Mouse (Mus musculus) intestine, embryonic 16.5 days (tissue): Measurements from ENCODE around the gene Herc6. TPM values are rescaled to one million over a fixed set of nuclear protein-coding genes. Genes with fewer than 3 reads are reported as not detected.

Source experiments
- ATAC-seq: fragments of 200-750 bp; cut with Nextera tagmentation; 2 replicates; pipeline ENCODE4 v1.8.0; 2017; ENCODE audit warnings: moderate TSS enrichment, moderate library complexity
- H3K27ac ChIP-seq: fragments of 300-500 bp; sonication (generic); 2 replicates; pipeline ENCODE4 v1.5.1; 2014; ENCODE audit warnings: mild to moderate bottlenecking, low read length
- H3K27me3 ChIP-seq: fragments of 300-500 bp; sonication (generic); replicated peaks from 2 replicates; pipeline ENCODE4 v1.6.1; 2014; ENCODE audit warnings: low read length, control low read depth, mixed read lengths; ENCODE audit not compliant: control insufficient read depth, insufficient read depth
- H3K36me3 ChIP-seq: fragments of 300-500 bp; sonication (generic); 2 replicates; pipeline ENCODE4 v1.6.1; 2014; ENCODE audit warnings: low read length, control low read depth; ENCODE audit not compliant: control insufficient read depth, insufficient read depth
- H3K4me1 ChIP-seq: fragments of 300-500 bp; sonication (generic); 2 replicates; pipeline ENCODE4 v1.6.1; 2014; ENCODE audit warnings: low read length, control low read depth, mixed read lengths; ENCODE audit not compliant: control insufficient read depth, insufficient read depth
- H3K4me2 ChIP-seq: fragments of 300-500 bp; sonication (generic); 2 replicates; pipeline ENCODE4 v1.6.1; 2014; ENCODE audit warnings: low read depth, low read length, control low read depth
- H3K4me3 ChIP-seq: fragments of 300-500 bp; sonication (generic); 2 replicates; pipeline ENCODE4 v1.5.1; 2014; ENCODE audit warnings: mild to moderate bottlenecking, low read length
- H3K9ac ChIP-seq: fragments of 300-500 bp; sonication (generic); 2 replicates; pipeline ENCODE4 v1.6.1; 2014; ENCODE audit warnings: low read depth, low read length
- H3K9me3 ChIP-seq: fragments of 300-500 bp; sonication (generic); 2 replicates; pipeline ENCODE4 v1.6.1; 2016; ENCODE audit warnings: low read length, control low read depth; ENCODE audit not compliant: control insufficient read depth
- WGBS: fragments of 180-500 bp; shearing (Covaris S2); extraction: QIAGEN DNeasy Blood & Tissue Kit; methylation state at CpG from one replicate; pipeline ENCODE4 v1.1.7; 2014; 5-methylcytosine and 5-hydroxymethylcytosine counted together
- polyA plus RNA-seq: library from polyadenylated mRNA; unstranded; fragments of >200 nt; fragmentation: Nextera tagmentation; extraction: Ambion mirVana; gene quantifications from 2 replicates; pipeline ENCODE4 v1.2.1, GENCODE M21; 2015

The Herc6 gene
- 1.2 and 2.0 TPM in 2 replicates for polyA plus RNA-seq

- ATAC-seq, result peak; percentile 94
- no peaks in the 10 kb centered on the region for H3K9me3 ChIP-seq
- no peaks in the 10 kb centered on the region for H3K27me3 ChIP-seq
- no peaks in the 10 kb centered on the region for H3K4me1 ChIP-seq
- H3K4me3 ChIP-seq, result peak within 1 kb of the TSS; percentile 73
- no peaks in the 10 kb centered on the region for H3K36me3 ChIP-seq
- peak within 1 kb of the TSS; percentile 90 for H3K4me2 ChIP-seq
- peak within 1 kb of the TSS; percentile 87 for H3K27ac ChIP-seq
- H3K9ac ChIP-seq, result peak within 1 kb of the TSS; percentile 73
- WGBS, result 2% methylated on average over 16 of the region's 16 CpGs
Measured at GRCm38 (mm10) chr6:57580881-57581548, at the start of gene Herc6. Gene Herc6, plus strand, starts transcription at chr6:57581000.

GRCm38 (mm10) chr6:57531011-57531410 is 49.8 kb upstream of the Herc6 start:
- 61% methylated on average over 4 of the region's 4 CpGs for WGBS
- H3K4me1 ChIP-seq, result peaks cover 18% of the 10 kb centered on the region
- H3K27me3 ChIP-seq, result no peaks in the 10 kb centered on the region

GRCm38 (mm10) chr6:57531441-57531840 is 49.4 kb upstream of the Herc6 start:
- H3K4me2 ChIP-seq, result no peak overlapping the region
- no peaks in the 10 kb centered on the region for H3K36me3 ChIP-seq
- H3K9ac ChIP-seq, result no peak overlapping the region
- H3K4me3 ChIP-seq, result no peak overlapping the region
- H3K27me3 ChIP-seq, result no peaks in the 10 kb centered on the region
- WGBS, result 71% methylated on average over 1 of the region's 1 CpGs
- H3K27ac ChIP-seq, result no peak overlapping the region
- no peaks in the 10 kb centered on the region for H3K9me3 ChIP-seq
- ATAC-seq, result no peak
- H3K4me1 ChIP-seq, result peaks cover 18% of the 10 kb centered on the region

More at GRCm38 (mm10) chr6:57531011-57531410, 49.8 kb upstream of the Herc6 start:
- Histone ChIP-seq H3K27ac (no peak overlapping the region), H3K9ac (no peak overlapping the region), H3K9me3 (no peaks in the 10 kb centered on the region), H3K36me3 (no peaks in the 10 kb centered on the region), H3K4me2 (no peak overlapping the region), H3K4me3 (no peak overlapping the region)
- no peak for ATAC-seq

- peaks cover 18% of the 10 kb centered on the region for H3K4me1 ChIP-seq
- no peaks in the 10 kb centered on the region for H3K36me3 ChIP-seq
- WGBS, result 81% methylated on average over 1 of the region's 1 CpGs
- ATAC-seq, result no peak
- H3K27me3 ChIP-seq, result no peaks in the 10 kb centered on the region
- H3K4me2 ChIP-seq, result no peak overlapping the region
- H3K9me3 ChIP-seq, result no peaks in the 10 kb centered on the region
- no peak overlapping the region for H3K4me3 ChIP-seq
- no peak overlapping the region for H3K9ac ChIP-seq
- no peak overlapping the region for H3K27ac ChIP-seq
Measured at GRCm38 (mm10) chr6:57532022-57532421, 48.8 kb upstream of the Herc6 start.

- WGBS, result 42% methylated on average over 2 of the region's 2 CpGs
- Histone ChIP-seq H3K9me3 (no peaks in the 10 kb centered on the region), H3K4me1 (peaks cover 18% of the 10 kb centered on the region), H3K4me3 (no peak overlapping the region), H3K27ac (no peak overlapping the region), H3K4me2 (peak overlapping the region; percentile 74; the same call in 1 of the 2 replicates), H3K27me3 (no peaks in the 10 kb centered on the region), H3K9ac (no peak overlapping the region; the same call in 1 of the 2 replicates), H3K36me3 (no peaks in the 10 kb centered on the region)
- ATAC-seq, result no peak
Measured at GRCm38 (mm10) chr6:57533410-57533809, 47.4 kb upstream of the Herc6 start.

GRCm38 (mm10) chr6:57534231-57534610 is 46.6 kb upstream of the Herc6 start:
- Histone ChIP-seq H3K4me2 (peak overlapping the region; percentile 74), H3K27ac (peak overlapping the region; percentile 88), H3K36me3 (no peaks in the 10 kb centered on the region), H3K4me1 (peaks cover 18% of the 10 kb centered on the region), H3K9ac (peak overlapping the region; percentile 84), H3K9me3 (no peaks in the 10 kb centered on the region), H3K27me3 (no peaks in the 10 kb centered on the region), H3K4me3 (peak overlapping the region; percentile 81)
- WGBS, result 2% methylated on average over 8 of the region's 8 CpGs
- no peak for ATAC-seq

GRCm38 (mm10) chr6:57534611-57535286 is 46.1 kb upstream of the Herc6 start:
- peak; percentile 37 for ATAC-seq
- H3K27me3 ChIP-seq, result no peaks in the 10 kb centered on the region
- H3K27ac ChIP-seq, result peak overlapping the region; percentile 88
- peaks cover 18% of the 10 kb centered on the region for H3K4me1 ChIP-seq
- no peaks in the 10 kb centered on the region for H3K36me3 ChIP-seq
- peak overlapping the region; percentile 74 for H3K4me2 ChIP-seq
- WGBS, result under 1% methylated on average over 31 of the region's 31 CpGs
- no peaks in the 10 kb centered on the region for H3K9me3 ChIP-seq
- H3K4me3 ChIP-seq, result peak overlapping the region; percentile 81
- peak overlapping the region; percentile 84 for H3K9ac ChIP-seq

- Histone ChIP-seq H3K4me1 (peaks cover 18% of the 10 kb centered on the region), H3K4me3 (peak within 1 kb of the TSS; percentile 81), H3K27ac (peak within 1 kb of the TSS; percentile 91), H3K27me3 (no peaks in the 10 kb centered on the region), H3K9ac (peak within 1 kb of the TSS; percentile 84), H3K4me2 (peak within 1 kb of the TSS; percentile 76), H3K36me3 (no peaks in the 10 kb centered on the region), H3K9me3 (no peaks in the 10 kb centered on the region)
- peak; percentile 99 for ATAC-seq
- WGBS, result under 1% methylated on average over 24 of the region's 24 CpGs
Measured at GRCm38 (mm10) chr6:57535386-57535936, 45.3 kb upstream of the Herc6 start, which contains the start of gene Ppm1k. Gene Ppm1k, minus strand, starts transcription at chr6:57535468.

- Histone ChIP-seq H3K9me3 (no peaks in the 10 kb centered on the region), H3K4me2 (peak overlapping the region; percentile 76), H3K27me3 (no peaks in the 10 kb centered on the region), H3K4me1 (peaks cover 18% of the 10 kb centered on the region), H3K4me3 (peak overlapping the region; percentile 81), H3K36me3 (no peaks in the 10 kb centered on the region), H3K27ac (peak overlapping the region; percentile 91), H3K9ac (peak overlapping the region; percentile 73)
- 26% methylated on average over 14 of the region's 14 CpGs for WGBS
- ATAC-seq, result peak; percentile 54
Measured at GRCm38 (mm10) chr6:57535971-57536669, 44.7 kb upstream of the Herc6 start.
